21 mouse cellular contexts compared by ENCODE assay signal in the genomic region with DNA sequence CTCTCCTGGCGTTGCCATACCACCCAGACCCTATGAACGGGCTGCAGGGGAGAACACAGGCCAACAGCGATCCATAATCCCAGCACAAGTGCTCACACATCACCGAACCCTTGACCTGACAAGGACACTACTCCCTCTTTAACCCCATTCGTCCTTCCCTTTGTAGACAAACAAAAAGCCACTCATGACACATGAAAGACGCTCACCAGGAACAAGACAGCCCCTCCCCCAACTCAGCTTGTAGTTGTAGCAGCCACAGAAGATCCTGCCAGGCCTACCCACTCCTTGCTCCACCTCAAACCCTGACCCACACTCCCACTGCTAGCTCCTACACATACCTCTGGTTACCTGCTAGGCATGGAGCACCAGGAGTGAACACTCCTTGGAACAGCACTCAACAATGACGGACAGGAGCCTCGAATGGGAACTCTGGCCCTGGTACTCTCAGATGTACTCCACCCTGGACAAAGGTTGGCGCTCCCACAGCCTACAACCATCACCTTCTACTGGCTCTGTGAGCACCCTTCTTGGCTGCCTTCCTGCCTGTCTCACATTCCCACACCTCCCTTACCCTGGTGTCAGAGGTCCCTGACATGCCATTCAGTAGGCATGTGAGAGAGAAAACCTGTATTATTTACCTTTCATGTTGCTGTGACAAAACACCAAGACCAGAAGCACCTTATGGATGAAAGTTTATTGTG. TPM values are rescaled to one million over a fixed set of nuclear protein-coding genes. Genes with fewer than 3 reads are reported as not detected.
DNase-seq lines count a peak whose midpoint lies in the region; TF ChIP-seq lines count a peak whose summit lies in the region.
"Had no signal": no experiment of that assay in that cellular context is flagged by ENCODE, and none has a peak within 500 bp of the region (broad histone marks: within the 10 kb centered on the region; RNA-seq: fewer than 3 reads in every experiment).

No protein-coding gene starts in this region.

- H3K36me3 ChIP-seq in thymus, adult 2 months (ENCODE audit: control insufficient read depth, insufficient read depth, low read length): no peaks in the 10 kb centered on the region
- H3K36me3 ChIP-seq: embryonic facial prominence, embryonic 12.5 days; heart, embryonic 13.5 days; hindbrain, embryonic 13.5 days had no signal

- WGBS in thymus, adult 2 months: 82% methylated on average over 9 of the region's 9 CpGs

- peak; percentile 34 for DNase-seq in kidney, adult 18-20 months
- DNase-seq in kidney, postnatal 10 days: no peak
- peak; percentile 43 for DNase-seq in thymus, adult 2 months
- DNase-seq in thymus, adult 18-20 months: no peak
- peak; percentile 64 for DNase-seq in ZHBTc4 (ENCODE audit: low read depth, low spot score)
- peak; percentile 43 for DNase-seq in thymus, postnatal 25 days
- no peak for DNase-seq in urinary bladder, postnatal 25 days (ENCODE audit: low spot score)
- DNase-seq in cerebellum, postnatal 25 days: no peak
- DNase-seq: adrenal gland, adult 8-10 months; cerebellum, adult 11-12 months; cerebellum, postnatal 10 days; forebrain, postnatal 0 days; gastrocnemius, postnatal 14 days; heart, adult 18-20 months; heart, postnatal 36 days had no signal

- peaks cover 50% of the 10 kb centered on the region for H3K4me1 ChIP-seq in thymus, adult 2 months (replicated peaks; ENCODE audit: control insufficient read depth, insufficient read depth, low read length)
- H3K4me1 ChIP-seq: embryonic facial prominence, embryonic 12.5 days; hindbrain, embryonic 13.5 days had no signal

- no peak for TF ChIP-seq POLR2A in thymus, adult 2 months (IDR thresholded peaks at IDR 0.05; ENCODE audit: control insufficient read depth, extremely low read depth, insufficient read depth, low read length, poor library complexity)

- TF ChIP-seq CTCF in thymus, adult 2 months (IDR thresholded peaks at IDR 0.05; ENCODE audit: borderline replicate concordance, control insufficient read depth, extremely low read depth, insufficient read depth, low read length, poor library complexity): no peak

- no peaks in the 10 kb centered on the region for H3K27me3 ChIP-seq in thymus, adult 2 months (ENCODE audit: control insufficient read depth, insufficient read depth, low read length)
- H3K27me3 ChIP-seq: embryonic facial prominence, embryonic 12.5 days; heart, embryonic 13.5 days; hindbrain, embryonic 13.5 days had no signal

- no peak overlapping the region for H3K4me3 ChIP-seq in thymus, adult 2 months (ENCODE audit: control insufficient read depth, insufficient read depth, low read length)
- H3K4me3 ChIP-seq: embryonic facial prominence, embryonic 12.5 days; heart, embryonic 13.5 days; hindbrain, embryonic 13.5 days; midbrain, embryonic 10.5 days; myocyte had no signal

- no peak overlapping the region for H3K27ac ChIP-seq in thymus, adult 2 months (ENCODE audit: control insufficient read depth, insufficient read depth, low read length)
- H3K27ac ChIP-seq: embryonic facial prominence, embryonic 12.5 days; heart, embryonic 13.5 days; hindbrain, embryonic 13.5 days; midbrain, embryonic 10.5 days had no signal

RNA-seq across cellular contexts. Expression of a gene that starts 26.2 kb away (rescaled TPM):
- polyA plus RNA-seq in thymus, adult 2 months (2012; rRNA removed): 355 and 394 TPM in 2 replicates

RNA-seq across cellular contexts. Expression of a gene that starts 38.5 kb away (rescaled TPM):
- 6.5 and 8.1 TPM in 2 replicates for polyA plus RNA-seq in thymus, adult 2 months (2012; rRNA removed)
- polyA plus RNA-seq: activated CD4-positive, CD25-positive, alpha-beta regulatory T cell, adult 4 months had no signal

Comparison
In these comparisons a context has a peak if more than half of its experiments do, and no peak if none do; other contexts are left out.
1. DNase-seq: peak in kidney, adult 18-20 months (single experiment), thymus, adult 2 months (single experiment), ZHBTc4 (single experiment) and thymus, postnatal 25 days (single experiment); none in kidney, postnatal 10 days (single experiment), thymus, adult 18-20 months (0 of 2), urinary bladder, postnatal 25 days (single experiment) and cerebellum, postnatal 25 days (0 of 2).